27 mouse cellular contexts compared by ENCODE assay signal in the genomic region with DNA sequence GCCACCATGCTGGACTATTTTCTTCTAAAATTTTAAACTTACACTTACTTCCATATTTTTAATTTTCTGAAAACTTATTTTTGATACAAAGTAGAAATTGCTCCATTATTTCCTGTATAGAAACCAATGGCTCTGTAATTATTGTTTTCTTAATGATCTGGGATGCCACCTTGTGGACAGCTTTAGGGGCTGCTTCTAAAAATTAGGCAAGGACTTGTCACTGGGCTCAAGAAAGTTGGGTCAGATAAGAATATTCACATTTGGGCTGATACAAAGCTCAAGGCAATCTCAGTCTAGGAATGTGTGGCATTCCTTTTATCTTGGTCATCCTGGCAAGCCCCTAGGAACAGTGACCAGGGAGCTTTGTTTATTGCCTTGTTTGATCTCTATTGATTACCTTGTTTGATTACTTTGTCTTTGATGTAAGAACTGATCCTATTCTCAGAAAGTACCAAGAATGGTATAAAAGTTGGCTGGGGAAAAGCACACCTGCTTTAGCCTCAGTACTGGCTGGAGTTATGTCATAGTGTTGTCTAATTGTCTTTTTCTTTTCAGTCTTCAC.
DNase-seq lines count a peak whose midpoint lies in the region; ATAC-seq and TF ChIP-seq lines count a peak whose summit lies in the region.
"Had no signal": no experiment of that assay in that cellular context is flagged by ENCODE, and none has a peak within 500 bp of the region (broad histone marks: within the 10 kb centered on the region; RNA-seq: fewer than 3 reads in every experiment).

No protein-coding gene starts in this region.

- H3K4me2 ChIP-seq in heart, postnatal 0 days (ENCODE audit: low read depth, low read length) = no peak overlapping the region
- H3K4me2 ChIP-seq: embryonic facial prominence, embryonic 15.5 days; heart, embryonic 15.5 days; hindbrain, embryonic 15.5 days; limb, embryonic 13.5 days; liver, embryonic 15.5 days; stomach, embryonic 15.5 days had no signal

- no peak for TF ChIP-seq EP300 in heart, postnatal 0 days (IDR thresholded peaks at IDR 0.05; ENCODE audit: low read depth)

- no peak overlapping the region for H3K4me3 ChIP-seq in heart, postnatal 0 days (ENCODE audit: low read depth, low read length)
- H3K4me3 ChIP-seq in limb, embryonic 10.5 days = no peak overlapping the region
- H3K4me3 ChIP-seq: embryonic facial prominence, embryonic 15.5 days; heart, embryonic 15.5 days; hindbrain, embryonic 15.5 days; limb, embryonic 13.5 days; liver, embryonic 15.5 days; midbrain, embryonic 10.5 days; stomach, embryonic 15.5 days had no signal

- 0 out of 2 replicates have a peak, but pooled peaks have one; percentile 2 for TF ChIP-seq CTCF in heart, postnatal 0 days (IDR thresholded peaks at IDR 0.05; ENCODE audit: low read depth)

- H3K9ac ChIP-seq in heart, postnatal 0 days (replicated peaks; ENCODE audit: low read depth, low read length) = no peak overlapping the region
- H3K9ac ChIP-seq: embryonic facial prominence, embryonic 15.5 days; heart, embryonic 15.5 days; hindbrain, embryonic 15.5 days; limb, embryonic 13.5 days; liver, embryonic 15.5 days; stomach, embryonic 15.5 days had no signal

- no peak overlapping the region for H3K27ac ChIP-seq in heart, postnatal 0 days (ENCODE audit: low read depth)
- H3K27ac ChIP-seq in limb, embryonic 10.5 days = no peak overlapping the region
- H3K27ac ChIP-seq: embryonic facial prominence, embryonic 15.5 days; heart, embryonic 15.5 days; hindbrain, embryonic 15.5 days; limb, embryonic 13.5 days; liver, embryonic 15.5 days; midbrain, embryonic 10.5 days; stomach, embryonic 15.5 days had no signal

- no peaks in the 10 kb centered on the region for H3K9me3 ChIP-seq in heart, postnatal 0 days (replicated peaks; ENCODE audit: control insufficient read depth, low read length)
- no peaks in the 10 kb centered on the region for H3K9me3 ChIP-seq in limb, embryonic 10.5 days (replicated peaks)
- H3K9me3 ChIP-seq: embryonic facial prominence, embryonic 15.5 days; heart, embryonic 15.5 days; hindbrain, embryonic 15.5 days; limb, embryonic 13.5 days; liver, embryonic 15.5 days; midbrain, embryonic 10.5 days; stomach, embryonic 15.5 days had no signal

- no peaks in the 10 kb centered on the region for H3K27me3 ChIP-seq in heart, postnatal 0 days (ENCODE audit: control insufficient read depth, insufficient read depth, low read length)
- no peaks in the 10 kb centered on the region for H3K27me3 ChIP-seq in limb, embryonic 10.5 days (ENCODE audit: low read depth, poor library complexity, severe bottlenecking)
- H3K27me3 ChIP-seq: embryonic facial prominence, embryonic 15.5 days; heart, embryonic 15.5 days; hindbrain, embryonic 15.5 days; limb, embryonic 13.5 days; liver, embryonic 15.5 days; stomach, embryonic 15.5 days had no signal

- H3K4me1 ChIP-seq in heart, postnatal 0 days (ENCODE audit: control insufficient read depth, insufficient read depth) = no peaks in the 10 kb centered on the region
- H3K4me1 ChIP-seq in limb, embryonic 10.5 days = no peaks in the 10 kb centered on the region
- H3K4me1 ChIP-seq: embryonic facial prominence, embryonic 15.5 days; heart, embryonic 15.5 days; hindbrain, embryonic 15.5 days; limb, embryonic 13.5 days; liver, embryonic 15.5 days; midbrain, embryonic 10.5 days; stomach, embryonic 15.5 days had no signal

- no peaks in the 10 kb centered on the region for H3K36me3 ChIP-seq in heart, postnatal 0 days (replicated peaks; ENCODE audit: control insufficient read depth, insufficient read depth, low read length)
- no peaks in the 10 kb centered on the region for H3K36me3 ChIP-seq in limb, embryonic 10.5 days
- H3K36me3 ChIP-seq: embryonic facial prominence, embryonic 15.5 days; heart, embryonic 15.5 days; hindbrain, embryonic 15.5 days; limb, embryonic 13.5 days; liver, embryonic 15.5 days; midbrain, embryonic 10.5 days; stomach, embryonic 15.5 days had no signal

- no peak for DNase-seq in heart, postnatal 0 days (ENCODE audit: low spot score)
- no peak for DNase-seq in heart, adult 8-10 months (ENCODE audit: low spot score)
- peak; percentile 64 for DNase-seq in 416B (ENCODE audit: low read depth)
- peak; percentile 61 for DNase-seq in Muller cell, postnatal 12 days (ENCODE audit: inconsistent ontology term)
- DNase-seq in adrenal gland, adult 18-20 months (ENCODE audit: low spot score in 2 of 2) = no peak
- DNase-seq in limb, embryonic 10.5 days (ENCODE audit: low spot score) = no peak
- DNase-seq: adrenal gland, postnatal 14 days; B cell, adult 2 months; cerebellum, adult 8-10 months; cerebellum, postnatal 36 days; gastrocnemius, postnatal 14 days; heart, postnatal 4 days; kidney, adult 9 months; kidney, postnatal 14 days; layer of hippocampus, postnatal 36 days; lung, postnatal 4 days; thymus, adult 18-20 months; thymus, postnatal 4 days had no signal

- no peak for ATAC-seq in heart, postnatal 0 days (ENCODE audit: insufficient read depth, low read depth)
- ATAC-seq in megakaryocyte progenitor cell, adult 5-6 weeks (replicated peaks; ENCODE audit: poor library complexity) = peak; percentile 73
- ATAC-seq: forebrain, embryonic 14.5 days had no signal

Comparison
In these comparisons a context has a peak if more than half of its experiments do, and no peak if none do; other contexts are left out.
1. DNase-seq: peak in 416B (single experiment) and Muller cell, postnatal 12 days (single experiment); none in heart, postnatal 0 days (single experiment), heart, adult 8-10 months (single experiment), adrenal gland, adult 18-20 months (0 of 2) and limb, embryonic 10.5 days (single experiment).